Mouse (Mus musculus): ENCODE measurements around the gene Fkrp.

DNA sequence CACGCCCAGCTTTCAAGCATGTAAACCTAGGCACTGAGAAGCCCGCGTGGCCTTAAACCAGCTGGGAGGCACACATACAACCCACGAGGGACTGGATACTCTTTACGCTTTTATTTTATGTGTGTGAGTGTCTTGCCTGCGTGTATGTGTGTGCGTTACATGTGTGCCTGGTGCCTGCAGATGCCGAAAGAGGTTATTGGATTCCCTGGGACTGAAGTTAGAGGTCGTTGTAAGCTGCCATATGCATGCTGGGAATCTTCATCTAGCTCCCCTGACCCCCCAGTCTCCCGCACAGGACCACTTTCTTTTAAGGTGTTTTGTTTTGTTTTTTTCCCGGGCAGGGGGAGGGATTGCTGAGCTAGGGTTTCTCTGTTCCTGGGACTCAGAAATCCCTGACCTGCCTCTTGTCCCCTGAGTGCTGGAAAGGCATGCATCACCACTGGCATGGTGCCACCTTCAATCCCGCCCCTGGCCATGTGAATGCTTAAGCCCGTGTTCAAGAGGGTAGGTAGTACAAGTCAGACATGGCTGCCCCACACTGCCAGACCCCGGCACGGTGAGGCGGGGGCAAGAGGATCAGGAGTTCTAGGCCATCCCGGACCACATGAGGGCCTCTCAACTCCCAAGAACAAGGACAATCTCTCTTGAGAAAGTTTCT, 32.6 kb downstream of the Fkrp start:
- TF ChIP-seq GATA1 (IDR thresholded peaks at IDR 0.05; ENCODE audit: borderline replicate concordance, low read length) = no peak
- no peak for TF ChIP-seq FLI1 (IDR thresholded peaks at IDR 0.05; ENCODE audit: low read length)
